Mouse (Mus musculus): ENCODE results near the gene Ralgapa1. TPM values are rescaled to one million over a fixed set of nuclear protein-coding genes. Genes with fewer than 3 reads are reported as not detected.

Gene Ralgapa1
- polyA plus RNA-seq, 1 experiment = 4.4 TPM

- Histone ChIP-seq H3ac (ENCODE audit: control insufficient read depth, insufficient read length) (no peak overlapping the region), H3K36me3 (ENCODE audit: control insufficient read depth, insufficient read depth) (no peaks in the 10 kb centered on the region), H3K27me3 (ENCODE audit: control insufficient read depth, insufficient read depth, insufficient read length) (peaks cover 5% of the 10 kb centered on the region), H3K79me2 (ENCODE audit: control insufficient read depth, insufficient read depth) (no peaks in the 10 kb centered on the region), H3K4me2 (ENCODE audit: low read depth) (no peak overlapping the region), H3K4me3 (no peak overlapping the region)
- no peak for TF ChIP-seq SRF (IDR thresholded peaks at IDR 0.05; ENCODE audit: control insufficient read depth, insufficient read length, low read depth)
- TF ChIP-seq MAX (IDR thresholded peaks at IDR 0.05; ENCODE audit: low read depth) = no peak
- TF ChIP-seq CEBPB (IDR thresholded peaks at IDR 0.05; ENCODE audit: insufficient read depth, poor library complexity, severe bottlenecking) = no peak
Measured at GRCm38 (mm10) chr12:55571181-55571580, 249.8 kb downstream of the Ralgapa1 start.

- no peaks in the 10 kb centered on the region for H3K79me2 ChIP-seq (ENCODE audit: control insufficient read depth, insufficient read depth)
- no peak overlapping the region for H3K4me3 ChIP-seq
- H3K27me3 ChIP-seq (ENCODE audit: control insufficient read depth, insufficient read depth, insufficient read length) = peaks cover 5% of the 10 kb centered on the region
- TF ChIP-seq SRF (IDR thresholded peaks at IDR 0.05; ENCODE audit: control insufficient read depth, insufficient read length, low read depth) = no peak
- TF ChIP-seq MYOG (IDR thresholded peaks at IDR 0.05; ENCODE audit: control insufficient read depth in 1 of 3, insufficient read depth in 1 of 3, insufficient read length in 2 of 3, low read depth in 2 of 3) = no peak
- no peak for TF ChIP-seq USF1 (IDR thresholded peaks at IDR 0.05; ENCODE audit: low read depth)
- no peak overlapping the region for H3K4me2 ChIP-seq (ENCODE audit: low read depth)
- no peak overlapping the region for H3ac ChIP-seq (ENCODE audit: control insufficient read depth, insufficient read length)
- H3K36me3 ChIP-seq (ENCODE audit: control insufficient read depth, insufficient read depth) = no peaks in the 10 kb centered on the region
Measured at GRCm38 (mm10) chr12:55570646-55571045, 250.3 kb downstream of the Ralgapa1 start.

GRCm38 (mm10) chr12:55569676-55570075 lies 251.3 kb downstream of the Ralgapa1 start:
- Histone ChIP-seq H3K4me2 (ENCODE audit: low read depth) (peak overlapping the region; percentile 39), H3K36me3 (ENCODE audit: control insufficient read depth, insufficient read depth) (no peaks in the 10 kb centered on the region), H3K79me2 (ENCODE audit: control insufficient read depth, insufficient read depth) (no peaks in the 10 kb centered on the region), H3K27me3 (ENCODE audit: control insufficient read depth, insufficient read depth, insufficient read length) (peaks cover 5% of the 10 kb centered on the region), H3K4me3 (no peak overlapping the region), H3ac (ENCODE audit: control insufficient read depth, insufficient read length) (no peak overlapping the region)
- TF ChIP-seq USF1 (IDR thresholded peaks at IDR 0.05; ENCODE audit: low read depth) (no peak), MYOD1 (IDR thresholded peaks at IDR 0.05; ENCODE audit: control insufficient read depth in 1 of 3, insufficient read length in 2 of 3, low read depth in 2 of 3) (peak in 2 of 3 experiments; percentile 10 to 20), MYOG (IDR thresholded peaks at IDR 0.05; ENCODE audit: control insufficient read depth in 1 of 3, insufficient read depth in 1 of 3, insufficient read length in 2 of 3, low read depth in 2 of 3) (no peak)

GRCm38 (mm10) chr12:55568466-55568865 lies 252.5 kb downstream of the Ralgapa1 start:
- TF ChIP-seq MAX (IDR thresholded peaks at IDR 0.05; ENCODE audit: low read depth) (no peak), POLR2A (IDR thresholded peaks at IDR 0.05; ENCODE audit: insufficient read length, low read depth) (no peak), CEBPB (IDR thresholded peaks at IDR 0.05; ENCODE audit: insufficient read depth, poor library complexity, severe bottlenecking) (no peak), REST (IDR thresholded peaks at IDR 0.05; ENCODE audit: insufficient read depth, insufficient read length) (no peak), POLR2AphosphoS2 (IDR thresholded peaks at IDR 0.05; ENCODE audit: insufficient read length, low read depth) (no peak), TCF3 (IDR thresholded peaks at IDR 0.05; ENCODE audit: insufficient read length, low read depth) (no peak), SRF (IDR thresholded peaks at IDR 0.05; ENCODE audit: control insufficient read depth, insufficient read length, low read depth) (no peak), USF1 (IDR thresholded peaks at IDR 0.05; ENCODE audit: low read depth) (no peak), E2F4 (IDR thresholded peaks at IDR 0.05; ENCODE audit: insufficient read depth) (no peak), MYOG (IDR thresholded peaks at IDR 0.05; ENCODE audit: control insufficient read depth in 1 of 3, insufficient read depth in 1 of 3, insufficient read length in 2 of 3, low read depth in 2 of 3) (no peak)
- H3K36me3 ChIP-seq (ENCODE audit: control insufficient read depth, insufficient read depth) = no peaks in the 10 kb centered on the region

GRCm38 (mm10) chr12:55566837-55567236 lies 254.1 kb downstream of the Ralgapa1 start:
- Histone ChIP-seq H3K79me2 (ENCODE audit: control insufficient read depth, insufficient read depth) (no peaks in the 10 kb centered on the region), H3K4me2 (ENCODE audit: low read depth) (no peak overlapping the region), H3K36me3 (ENCODE audit: control insufficient read depth, insufficient read depth) (no peaks in the 10 kb centered on the region), H3K4me3 (no peak overlapping the region), H3K27me3 (ENCODE audit: control insufficient read depth, insufficient read depth, insufficient read length) (no peaks in the 10 kb centered on the region), H3ac (ENCODE audit: control insufficient read depth, insufficient read length) (no peak overlapping the region)
- no peak for TF ChIP-seq REST (IDR thresholded peaks at IDR 0.05; ENCODE audit: insufficient read depth, insufficient read length)
- TF ChIP-seq MAX (IDR thresholded peaks at IDR 0.05; ENCODE audit: low read depth) = no peak
- no peak for TF ChIP-seq TCF3 (IDR thresholded peaks at IDR 0.05; ENCODE audit: insufficient read length, low read depth)
- no peak for TF ChIP-seq POLR2AphosphoS2 (IDR thresholded peaks at IDR 0.05; ENCODE audit: insufficient read length, low read depth)
- no peak for TF ChIP-seq CEBPB (IDR thresholded peaks at IDR 0.05; ENCODE audit: insufficient read depth, poor library complexity, severe bottlenecking)
- TF ChIP-seq POLR2A (IDR thresholded peaks at IDR 0.05; ENCODE audit: insufficient read length, low read depth) = no peak

More at GRCm38 (mm10) chr12:55568466-55568865, 252.5 kb downstream of the Ralgapa1 start:
- no peaks in the 10 kb centered on the region for H3K79me2 ChIP-seq (ENCODE audit: control insufficient read depth, insufficient read depth)
- no peak overlapping the region for H3ac ChIP-seq (ENCODE audit: control insufficient read depth, insufficient read length)
- no peaks in the 10 kb centered on the region for H3K27me3 ChIP-seq (ENCODE audit: control insufficient read depth, insufficient read depth, insufficient read length)
- H3K4me3 ChIP-seq = no peak overlapping the region
- no peak overlapping the region for H3K4me2 ChIP-seq (ENCODE audit: low read depth)

- Histone ChIP-seq H3K79me2 (ENCODE audit: control insufficient read depth, insufficient read depth) (no peaks in the 10 kb centered on the region), H3K4me3 (no peak overlapping the region), H3K4me2 (ENCODE audit: low read depth) (no peak overlapping the region), H3K27me3 (ENCODE audit: control insufficient read depth, insufficient read depth, insufficient read length) (no peaks in the 10 kb centered on the region), H3K36me3 (ENCODE audit: control insufficient read depth, insufficient read depth) (no peaks in the 10 kb centered on the region), H3ac (ENCODE audit: control insufficient read depth, insufficient read length) (no peak overlapping the region)
- TF ChIP-seq REST (IDR thresholded peaks at IDR 0.05; ENCODE audit: insufficient read depth, insufficient read length) (no peak), POLR2A (IDR thresholded peaks at IDR 0.05; ENCODE audit: insufficient read length, low read depth) (no peak), POLR2AphosphoS2 (IDR thresholded peaks at IDR 0.05; ENCODE audit: insufficient read length, low read depth) (no peak)
Measured at GRCm38 (mm10) chr12:55565867-55566266, 255.1 kb downstream of the Ralgapa1 start.
